Mouse (Mus musculus) common myeloid progenitor, adult 5-6 weeks (primary cell): ENCODE results near the gene Hspa1b. TPM values are rescaled to one million over a fixed set of nuclear protein-coding genes. Genes with fewer than 3 reads are reported as not detected.
"Not testable (repeated sequence)": the region's sequence is repeated elsewhere in the genome, so short reads cannot be mapped to it uniquely, and the experiment has no call there.

Experiments
- ATAC-seq: replicated peaks from 2 replicates; pipeline ENCODE4 v1.8.0; 2016; ENCODE audit warnings: low read depth, mild to moderate bottlenecking, moderate TSS enrichment, inconsistent platforms; ENCODE audit not compliant: poor library complexity, severe bottlenecking
- total RNA-seq: library from RNA; stranded (forward); fragments of 200-1000, 187-1606 nt; gene quantifications from 2 replicates; pipeline ENCODE4 v1.2.3, GENCODE M21; 2017

Gene Hspa1b
- total RNA-seq, 1 experiment from 2014 or later = 79.3 TPM

DNA sequence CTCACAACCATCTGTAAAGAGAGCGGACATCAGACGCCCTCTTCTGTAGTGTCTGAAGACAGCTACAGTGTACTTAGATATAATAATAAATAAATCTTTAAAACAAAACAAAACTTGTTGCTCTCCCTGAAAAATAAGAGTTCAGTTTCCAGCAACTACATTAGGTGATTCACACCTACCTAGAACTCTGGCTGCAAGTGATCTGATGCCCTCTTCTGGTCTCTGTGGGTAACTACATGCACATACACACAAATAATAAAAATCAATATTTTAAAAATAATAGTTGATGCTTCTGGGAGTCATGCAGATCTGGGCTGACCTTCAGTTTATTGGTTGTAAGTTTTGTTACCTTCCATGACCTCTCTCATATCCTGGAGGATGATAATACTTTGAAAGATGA is 25.2 kb upstream of the Hspa1b start:
- peak; percentile 41; the same call in 1 of the 2 replicates for ATAC-seq

GRCm38 (mm10) chr17:34982328-34982727 is 23.3 kb upstream of the Hspa1b start:
- peak; percentile 31 for ATAC-seq

DNA sequence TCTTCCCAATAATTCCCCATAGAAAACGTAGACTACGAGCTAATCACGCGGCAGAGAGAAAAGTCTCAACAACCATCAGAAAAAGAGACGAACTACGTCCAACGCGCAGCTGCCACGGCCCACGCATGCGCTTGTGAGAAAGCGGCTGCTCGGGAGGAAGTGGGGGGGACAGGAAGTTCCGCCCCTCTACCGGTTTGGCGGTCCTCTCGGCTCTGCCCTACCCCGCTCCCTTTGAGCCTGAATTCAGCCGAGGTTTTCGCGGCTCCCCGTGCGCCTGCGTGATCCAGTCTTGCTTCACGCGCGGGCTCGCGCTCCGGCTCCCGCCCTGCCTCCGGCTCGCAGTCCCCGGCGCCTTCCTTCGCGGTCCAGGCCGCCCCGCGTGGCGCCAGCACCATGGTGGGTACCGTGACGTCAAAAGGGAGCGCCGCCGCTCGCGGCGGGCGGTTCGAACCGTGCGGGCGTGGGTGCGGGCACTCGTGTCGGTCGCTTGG is 22.7 kb upstream of the Hspa1b start, which contains the start of gene Lsm2:
Gene Lsm2, plus strand, starts transcription at position 173 of the 491 bp plus-strand sequence.
- peak; percentile 81 for ATAC-seq

DNA sequence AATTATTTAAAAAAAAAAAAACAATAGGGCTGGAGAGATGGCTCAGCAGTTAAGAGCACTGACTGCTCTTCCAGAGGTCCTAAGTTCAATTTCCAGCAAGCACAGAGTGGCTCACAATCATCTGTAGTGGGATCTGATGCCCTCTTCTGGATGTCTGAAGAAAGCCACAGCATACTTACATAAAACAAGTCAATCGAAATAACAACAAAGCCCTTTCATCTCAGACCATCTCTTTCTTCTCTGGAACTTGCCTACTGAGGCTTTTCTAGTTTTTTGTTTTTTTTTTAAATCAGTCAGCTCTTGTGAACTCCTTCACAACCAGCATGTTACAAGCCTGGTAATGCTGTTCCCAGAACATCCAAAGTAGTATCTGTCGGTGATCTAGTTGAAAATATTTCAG is 21.6 kb upstream of the Hspa1b start:
- no peak for ATAC-seq

- ATAC-seq = no peak
These were observed 20.6 kb upstream of the Hspa1b start for GRCm38 (mm10) chr17:34979631-34980030.

GRCm38 (mm10) chr17:34978239-34978638 is 19.2 kb upstream of the Hspa1b start:
- ATAC-seq = no peak

- no peak for ATAC-seq
These were observed 18.0 kb upstream of the Hspa1b start for GRCm38 (mm10) chr17:34977000-34977399.

DNA sequence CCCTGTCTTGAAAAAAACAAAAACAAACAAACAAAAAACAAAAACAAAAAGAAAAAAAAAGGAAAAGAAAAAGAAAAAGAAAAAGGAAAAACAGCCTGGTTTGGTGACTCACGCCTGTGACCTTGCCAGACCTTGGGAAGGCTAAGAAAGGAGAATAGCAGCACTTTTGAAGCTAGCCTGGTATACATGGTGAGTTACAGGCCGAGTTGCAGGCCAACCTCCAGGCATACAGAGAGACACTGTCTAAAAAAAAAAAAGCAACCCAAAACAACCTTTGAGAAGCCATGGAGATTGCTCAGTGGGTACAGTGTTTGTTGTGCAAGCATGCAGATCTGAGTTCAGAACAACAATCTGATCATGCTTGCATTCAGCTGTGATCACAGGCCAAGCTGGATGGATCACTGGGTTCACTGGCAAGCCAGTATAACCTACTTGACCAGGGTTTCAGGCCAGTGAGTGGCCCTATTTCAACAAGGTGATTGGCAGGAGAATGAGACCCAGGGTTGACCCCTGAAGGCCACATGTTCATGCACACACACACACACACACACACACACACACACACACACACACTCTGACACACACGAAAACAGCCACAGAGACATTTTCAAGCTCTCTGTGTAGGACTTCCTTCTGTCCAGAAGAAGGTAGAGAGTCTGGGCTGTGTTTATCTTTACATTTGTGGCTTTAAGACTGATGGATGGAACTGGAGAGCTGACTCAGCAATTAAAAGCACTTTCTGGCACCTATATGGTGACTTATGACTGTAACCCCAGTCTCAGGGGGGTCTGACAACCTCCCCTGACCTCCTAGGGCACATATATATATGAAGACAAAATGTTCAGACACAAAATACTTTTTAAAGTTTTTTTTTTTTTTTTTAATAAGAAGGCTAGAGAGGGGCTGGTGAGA is 16.8 kb upstream of the Hspa1b start:
- ATAC-seq = no peak

DNA sequence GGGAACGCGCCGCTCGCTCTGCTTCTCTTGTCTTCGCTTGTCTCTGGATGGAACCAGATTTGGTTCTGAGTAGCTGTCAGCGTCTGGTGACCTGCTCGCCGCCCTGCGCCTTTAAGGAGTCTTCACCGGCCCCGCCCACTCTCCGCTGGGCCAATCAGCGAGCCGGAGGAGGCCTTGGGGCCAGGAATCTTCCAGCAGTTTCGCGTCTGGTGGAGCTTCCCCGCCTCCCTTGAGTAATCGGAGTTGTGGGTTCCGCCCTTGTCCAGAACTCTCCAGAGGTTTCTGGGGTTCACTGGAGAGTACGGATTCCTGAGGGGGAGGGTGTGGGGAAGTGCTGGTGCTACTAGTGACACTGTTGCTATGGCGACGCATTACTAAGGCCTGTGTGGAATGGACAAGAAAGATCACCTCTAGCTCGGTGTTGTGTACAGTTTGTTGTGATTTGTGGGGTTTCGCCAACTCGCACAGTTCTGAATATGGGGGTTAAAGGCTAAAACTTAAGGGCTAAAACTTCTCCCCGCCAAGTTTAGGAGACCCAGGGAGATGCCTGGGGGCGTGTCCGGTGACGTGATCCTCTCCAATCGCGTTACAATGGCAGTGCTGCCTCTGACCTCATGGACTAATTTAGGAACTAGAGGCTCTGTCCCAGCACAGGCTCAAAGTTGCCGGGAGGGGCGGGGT is 13.2 kb upstream of the Hspa1b start, which contains the start of the genes Hspa1a and Hspa1l:
Gene Hspa1a, minus strand, starts transcription at position 88 of the 681 bp plus-strand sequence.
Gene Hspa1l, plus strand, starts transcription at position 635 of the 681 bp plus-strand sequence.
- ATAC-seq = peak; percentile 89

DNA sequence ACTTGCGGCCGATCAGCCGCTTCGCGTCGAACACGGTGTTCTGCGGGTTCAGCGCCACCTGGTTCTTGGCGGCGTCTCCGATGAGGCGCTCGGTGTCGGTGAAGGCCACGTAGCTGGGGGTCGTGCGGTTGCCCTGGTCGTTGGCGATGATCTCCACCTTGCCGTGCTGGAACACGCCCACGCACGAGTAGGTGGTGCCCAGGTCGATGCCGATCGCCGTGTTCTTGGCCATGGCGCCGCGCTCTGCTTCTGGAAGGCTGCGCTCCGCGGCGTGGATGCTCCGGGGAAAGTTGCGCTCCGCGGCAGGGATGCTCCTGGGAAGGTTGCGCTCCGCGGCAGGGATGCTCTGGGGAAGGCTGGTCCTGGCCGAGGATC is 12.6 kb upstream of the Hspa1b start:
- ATAC-seq = peak; percentile 3; the same call in 1 of the 2 replicates

DNA sequence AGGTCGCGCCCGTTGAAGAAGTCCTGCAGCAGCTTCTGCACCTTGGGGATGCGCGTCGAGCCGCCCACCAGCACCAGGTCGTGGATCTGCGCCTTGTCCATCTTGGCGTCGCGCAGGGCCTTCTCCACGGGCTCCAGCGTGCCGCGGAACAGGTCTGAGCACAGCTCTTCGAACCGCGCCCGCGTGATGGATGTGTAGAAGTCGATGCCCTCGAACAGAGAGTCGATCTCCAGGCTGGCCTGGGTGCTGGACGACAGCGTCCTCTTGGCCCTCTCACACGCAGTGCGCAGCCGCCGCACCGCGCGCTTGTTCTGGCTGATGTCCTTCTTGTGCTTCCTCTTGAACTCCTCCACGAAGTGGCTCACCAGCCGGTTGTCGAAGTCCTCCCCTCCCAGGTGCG is 11.8 kb upstream of the Hspa1b start:
- ATAC-seq = not testable (repeated sequence)

DNA sequence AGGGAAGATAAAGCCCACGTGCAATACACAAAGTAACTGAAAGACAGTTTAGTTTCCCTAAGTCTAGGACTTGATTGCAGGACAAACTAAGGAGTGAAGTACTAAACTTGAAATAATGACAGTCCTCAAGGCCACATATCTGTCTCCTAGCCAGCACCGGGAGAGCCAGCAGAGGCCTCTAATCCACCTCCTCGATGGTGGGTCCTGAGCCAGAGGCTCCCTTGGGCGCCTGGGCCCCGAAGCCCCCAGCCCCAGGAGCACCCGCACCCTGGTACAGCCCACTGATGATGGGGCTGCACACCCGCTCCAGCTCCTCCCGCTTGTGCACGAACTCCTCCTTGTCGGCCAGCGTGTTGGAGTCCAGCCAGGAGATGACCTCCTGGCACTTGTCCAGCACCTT is 10.8 kb upstream of the Hspa1b start, which contains the start of gene Gm20481:
Gene Gm20481, plus strand, starts transcription at position 91 of the 400 bp plus-strand sequence.
- not testable (repeated sequence) for ATAC-seq

DNA sequence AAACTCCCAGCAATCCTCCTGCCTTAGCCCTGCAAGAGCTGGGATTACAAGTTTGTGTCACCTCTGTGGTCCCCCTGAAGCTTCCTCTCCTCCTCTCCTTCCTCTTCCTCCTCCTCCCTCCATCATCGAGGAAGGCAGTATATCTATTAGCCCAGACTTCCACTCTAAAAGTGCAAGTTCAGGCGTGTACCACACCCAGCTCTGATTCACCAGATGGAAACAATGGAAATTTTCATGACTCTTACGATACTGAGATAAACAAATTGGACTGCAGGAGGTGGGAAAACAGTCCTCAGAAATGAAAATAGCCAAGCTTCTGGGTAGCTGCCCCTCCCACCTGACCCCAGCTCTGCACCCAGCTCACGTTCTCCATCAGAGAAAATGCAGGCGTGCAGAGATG is 6.6 kb upstream of the Hspa1b start:
- ATAC-seq = no peak

- ATAC-seq = no peak
These were observed 5.6 kb upstream of the Hspa1b start for GRCm38 (mm10) chr17:34964640-34965049.

DNA sequence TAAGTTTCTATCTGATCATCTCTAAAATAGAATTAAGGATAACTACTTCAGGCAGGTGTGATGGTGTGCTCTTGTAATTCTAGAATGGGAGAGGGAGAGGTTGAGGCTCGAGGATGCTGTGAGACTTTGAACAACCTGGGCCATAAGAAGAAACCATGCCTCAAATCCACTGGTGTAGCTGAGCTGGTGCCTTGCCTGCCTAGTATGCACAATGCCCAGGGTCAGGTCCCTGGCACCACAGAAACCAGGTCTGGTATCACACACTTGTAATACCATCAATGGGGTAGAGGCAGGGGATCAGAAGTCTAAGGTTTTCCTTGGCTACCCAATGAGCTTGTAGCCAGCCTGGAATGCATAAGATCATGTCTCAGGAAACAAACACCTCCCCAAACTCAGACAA is 3.8 kb upstream of the Hspa1b start:
- ATAC-seq = no peak

GRCm38 (mm10) chr17:34962125-34962524 is 3.1 kb upstream of the Hspa1b start:
- no peak for ATAC-seq

DNA sequence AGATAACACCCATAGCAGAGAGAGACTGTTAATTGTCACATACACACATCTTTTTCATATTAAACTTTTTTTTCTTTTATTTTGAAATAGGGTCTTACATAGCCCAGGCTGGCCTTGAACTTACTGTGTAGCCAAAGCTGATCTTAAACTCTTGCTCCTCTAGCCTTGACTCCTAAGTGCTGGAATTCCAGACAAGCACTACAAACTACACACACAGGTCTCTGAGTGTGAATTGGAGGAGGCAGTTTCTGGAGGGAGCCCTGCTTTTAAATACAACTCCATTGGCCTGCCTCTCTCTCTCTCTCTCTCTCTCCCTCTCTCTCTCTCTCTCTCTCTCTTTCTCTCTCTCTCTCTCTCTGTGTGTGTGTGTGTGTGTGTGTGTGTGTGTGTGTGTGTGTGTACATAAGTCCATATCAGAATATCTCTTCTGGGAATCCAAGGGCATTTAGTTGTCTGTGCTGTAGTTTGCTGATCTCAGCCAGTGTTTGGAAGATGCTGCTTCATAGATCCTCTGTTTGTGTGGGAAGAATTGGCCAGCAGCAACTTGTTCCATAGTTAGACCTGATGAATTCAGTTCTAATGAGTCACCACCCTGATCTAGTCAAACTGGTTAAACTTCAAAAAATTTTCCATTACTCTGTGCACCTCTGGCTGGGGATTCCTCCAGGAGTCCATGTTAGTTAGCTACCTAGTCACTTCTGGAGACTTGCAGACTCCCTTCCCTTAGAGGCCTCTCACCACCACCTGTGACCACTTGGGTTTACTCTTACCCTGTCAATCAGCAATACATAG is 1.9 kb upstream of the Hspa1b start:
- no peak for ATAC-seq

GRCm38 (mm10) chr17:34959881-34960515 is 960 bp upstream of the Hspa1b start:
- no peak for ATAC-seq

GRCm38 (mm10) chr17:34958734-34959129 is 306 bp downstream of the Hspa1b start:
- ATAC-seq = not testable (repeated sequence)
